Mouse (Mus musculus): ENCODE results near the gene Afap1.

DNA sequence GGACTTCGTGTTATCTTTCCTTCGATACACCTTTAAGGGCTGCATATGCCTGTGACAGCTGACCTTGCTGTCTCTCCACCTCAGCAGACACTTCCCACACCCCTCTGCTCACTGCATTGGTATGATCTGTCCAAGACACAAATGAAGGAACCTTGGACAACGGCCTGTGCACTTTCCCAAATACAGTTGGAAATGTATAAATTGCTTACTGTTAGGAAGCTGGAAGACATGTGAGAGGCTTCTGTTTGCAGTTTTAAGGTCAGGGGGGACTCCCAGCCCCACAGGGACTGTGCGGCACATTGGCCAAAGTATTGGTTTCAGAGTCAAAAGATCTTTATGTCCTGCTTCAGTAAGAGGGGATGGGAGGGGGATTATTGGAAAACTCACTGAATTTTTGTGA is 14.0 kb downstream of the Afap1 start:
- TF ChIP-seq POLR2A (IDR thresholded peaks at IDR 0.05; ENCODE audit: low read depth, low read length) = no peak
- TF ChIP-seq CTCF (conservative IDR thresholded peaks at IDR 0.05; ENCODE audit: insufficient read depth, insufficient read length, low read depth, low read length) = no peak

All from kidney, adult 2 months (tissue).